Mouse (Mus musculus): Measurements from ENCODE around the gene Tssk4.

- no peak for TF ChIP-seq POLR2A (IDR thresholded peaks at IDR 0.05; ENCODE audit: borderline replicate concordance, low read depth, low read length)
- TF ChIP-seq CTCF (IDR thresholded peaks at IDR 0.05; ENCODE audit: low read depth, low read length) = no peak
Observed at GRCm38 (mm10) chr14:55608339-55608738, 41.6 kb upstream of the Tssk4 start.

Data from bone marrow macrophage, adult 2 months (primary cell).